Mouse (Mus musculus) cerebellum, adult 2 months (tissue): ENCODE data around the gene Vmn2r-ps159.

Source experiments
- CTCF ChIP-seq: fragments of 200-500 bp; IDR thresholded peaks from 2 replicates; pipeline ENCODE4 v1.5.1; 2011; ENCODE audit warnings: low read depth, mild to moderate bottlenecking, control low read depth, low read length, moderate library complexity, borderline replicate concordance; ENCODE audit not compliant: insufficient read depth
- POLR2A ChIP-seq: fragments of 200-500 bp; IDR thresholded peaks from 2 replicates; pipeline ENCODE4 v1.6.1; 2011; ENCODE audit warnings: low read length, control low read depth, borderline replicate concordance; ENCODE audit not compliant: insufficient read depth

- TF ChIP-seq CTCF (no peak), POLR2A (no peak)
These were observed 11.8 kb downstream of the Vmn2r-ps159 start for GRCm38 (mm10) chr4:156342569-156343325.
